Mouse (Mus musculus) cerebellum, adult 11-12 months (tissue): ENCODE results near the gene Plch1.
A peak's percentile ranks its signal among the peaks of the same experiment; 100 is the strongest.

Experiments used
- DNase-seq: peaks from one replicate; pipeline ENCODE4 v3.0.0; 2022

Plch1 gene

DNA sequence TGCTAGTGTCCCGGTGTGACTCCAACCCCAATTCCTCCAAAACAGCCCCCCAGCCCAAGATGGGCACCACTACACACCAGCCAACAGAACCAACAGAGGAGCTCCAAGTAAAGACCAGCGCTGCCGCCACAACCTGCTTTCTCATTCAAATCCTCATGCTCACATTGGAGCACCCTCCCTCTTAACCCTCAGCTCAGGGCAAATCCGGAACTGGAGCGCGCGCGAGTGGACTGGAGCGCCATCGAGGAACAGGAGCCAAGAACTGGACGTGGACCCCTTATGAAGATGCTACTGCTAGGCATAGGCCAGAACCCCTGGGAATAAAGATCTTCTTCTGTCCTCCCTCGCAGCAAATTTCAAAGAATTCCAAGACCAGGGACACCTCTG, at the start of gene Plch1:
TSS of gene Plch1 (minus strand) at position 164 of the 387 bp plus-strand sequence.
- DNase-seq, result no peak

- peak; percentile 26 for DNase-seq
Observed at GRCm38 (mm10) chr3:63941204-63941850, 42.1 kb upstream of the Plch1 start.

- DNase-seq, result no peak
Observed at GRCm38 (mm10) chr3:63938928-63939327, 39.7 kb upstream of the Plch1 start.

DNA sequence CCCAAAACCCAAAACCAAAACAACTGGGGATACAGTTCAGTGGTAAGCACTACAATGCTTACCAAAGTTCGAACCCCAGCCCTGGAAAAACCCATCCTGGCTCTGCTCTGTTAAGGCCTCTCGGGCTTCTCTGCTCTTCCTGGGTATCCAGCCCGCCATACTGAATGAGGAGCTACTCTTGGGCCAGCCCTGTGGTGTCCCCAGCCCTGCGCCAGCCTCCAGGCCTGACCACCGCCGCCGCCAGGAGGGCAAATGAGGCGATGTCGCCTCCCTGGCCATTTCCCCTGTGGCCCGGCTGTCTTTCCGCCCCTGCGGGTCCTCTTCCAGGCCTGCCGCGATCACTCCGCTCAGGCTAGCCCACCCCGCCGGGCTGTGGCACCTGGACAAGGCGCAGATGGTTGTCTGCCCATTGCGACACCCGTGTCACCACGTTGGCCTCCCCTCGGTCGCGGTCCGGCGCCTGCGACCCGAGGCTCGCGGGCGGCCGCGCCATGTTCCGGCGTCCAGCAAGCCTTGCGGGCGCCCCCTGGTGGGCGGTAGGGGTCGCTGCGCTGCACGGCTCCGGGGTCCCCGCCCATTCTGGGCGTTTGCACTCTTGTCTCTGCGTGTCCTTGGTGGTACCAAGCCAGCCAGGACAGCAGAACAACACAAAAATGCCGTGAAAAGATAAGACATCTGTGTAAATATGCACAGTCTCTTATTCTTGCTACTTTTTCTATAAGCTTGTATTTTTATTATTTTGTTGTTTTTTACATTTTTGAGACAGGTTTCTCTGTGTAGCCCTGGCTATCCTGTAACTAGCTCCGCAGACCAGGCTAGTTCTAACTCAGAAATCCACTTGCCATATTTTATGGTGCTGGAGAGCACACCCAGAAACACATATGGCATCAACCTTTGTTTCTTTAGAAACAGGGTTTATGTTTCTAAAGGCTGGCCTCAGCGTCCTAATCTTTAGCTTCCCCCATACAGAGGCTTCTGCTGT, 29.9 kb upstream of the Plch1 start, which contains the start of gene E130311K13Rik:
TSS of gene E130311K13Rik (minus strand) at position 595 of the 982 bp plus-strand sequence.
- peak; percentile 87 for DNase-seq

- DNase-seq, result no peak
Observed at GRCm38 (mm10) chr3:63919634-63920033, 20.4 kb upstream of the Plch1 start.

DNA sequence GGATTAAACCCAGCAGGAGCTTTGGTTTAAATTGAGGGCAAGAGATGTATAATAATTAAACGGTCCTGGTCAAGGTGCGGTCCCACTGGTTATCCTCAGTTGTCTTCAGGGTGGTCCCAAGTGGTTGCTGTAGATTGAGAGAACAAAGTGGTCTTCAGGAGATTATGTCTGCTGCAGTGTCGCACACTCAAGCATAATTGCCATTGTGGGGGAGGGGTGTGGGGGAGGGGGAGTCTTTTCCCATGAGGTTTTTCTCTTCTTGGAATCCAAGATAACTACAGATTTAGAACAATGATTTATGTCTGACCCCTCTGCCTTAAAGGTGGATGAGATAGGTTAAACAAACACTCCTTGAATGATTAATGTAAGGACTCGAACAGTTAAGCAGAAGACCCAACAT, 11.0 kb upstream of the Plch1 start:
- no peak for DNase-seq

- no peak for DNase-seq
Observed at GRCm38 (mm10) chr3:63905241-63905640, 6.0 kb upstream of the Plch1 start.

GRCm38 (mm10) chr3:63904157-63904556, 4.9 kb upstream of the Plch1 start:
- DNase-seq, result no peak

DNA sequence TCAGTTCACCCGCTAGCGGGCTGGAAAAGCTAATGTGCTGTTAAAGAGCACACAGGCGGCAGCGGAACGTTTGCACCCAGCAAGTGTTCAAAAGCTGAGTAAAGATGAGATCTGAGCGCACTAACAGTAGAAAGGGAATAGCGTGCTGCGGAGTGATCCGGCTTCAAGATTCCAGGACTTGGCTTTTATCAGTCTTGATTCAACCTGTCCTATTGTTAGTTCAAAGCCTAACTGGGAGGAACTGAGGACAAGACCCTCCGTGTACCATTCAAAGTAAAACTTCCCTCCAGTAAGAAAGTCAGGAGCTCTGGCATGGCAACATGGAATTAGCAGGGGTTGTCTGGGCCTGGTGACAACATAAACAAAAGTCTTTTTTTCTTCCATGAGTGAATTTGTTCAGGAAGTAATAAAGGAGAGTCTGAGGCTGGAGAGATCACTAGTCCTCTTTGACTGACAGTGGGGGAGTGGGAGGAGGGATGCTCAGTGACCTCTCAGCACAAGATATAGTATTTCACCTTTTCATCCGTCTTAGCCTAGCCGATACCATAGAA, 824 bp upstream of the Plch1 start:
- no peak for DNase-seq

GRCm38 (mm10) chr3:63898581-63899308, 527 bp downstream of the Plch1 start:
- peak; percentile 45 for DNase-seq

DNA sequence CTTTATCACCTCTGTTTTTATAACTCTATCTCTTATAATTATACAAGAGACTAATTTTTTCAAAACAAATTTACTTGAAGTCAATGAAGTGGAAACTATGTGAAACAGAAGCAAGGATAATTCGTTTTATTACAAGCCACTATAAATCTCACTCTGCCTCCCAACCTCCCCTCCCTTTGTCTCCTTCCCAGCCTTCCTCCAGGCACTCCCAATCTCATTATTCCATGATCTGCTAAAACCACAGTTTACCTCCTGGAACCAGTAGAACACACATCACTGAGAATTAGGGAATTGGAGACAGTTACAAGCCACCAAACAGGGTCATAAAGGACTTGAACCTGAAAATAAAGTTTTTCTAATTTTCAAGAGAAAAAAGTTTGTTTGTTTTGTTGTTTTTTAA, 2.1 kb downstream of the Plch1 start:
- no peak for DNase-seq

DNA sequence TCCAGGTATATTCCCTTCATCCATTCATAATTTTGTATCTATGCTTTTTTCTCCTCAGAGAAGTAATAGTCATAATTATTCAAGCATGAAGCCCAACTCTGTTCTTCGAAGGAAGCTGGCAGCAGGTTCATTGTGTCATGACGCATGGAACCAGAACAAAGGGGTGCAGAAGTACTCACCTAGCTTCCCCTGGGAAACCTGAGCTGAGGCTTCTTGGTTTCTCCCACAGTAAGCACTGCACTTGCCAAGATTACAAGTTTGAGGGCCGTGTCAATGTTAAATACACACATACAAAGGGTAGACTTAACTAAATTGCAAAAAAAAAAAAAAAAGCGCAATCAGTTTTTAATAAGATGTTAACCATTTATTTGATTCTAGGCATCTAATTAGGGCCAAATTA, 3.0 kb downstream of the Plch1 start:
- DNase-seq, result no peak

DNA sequence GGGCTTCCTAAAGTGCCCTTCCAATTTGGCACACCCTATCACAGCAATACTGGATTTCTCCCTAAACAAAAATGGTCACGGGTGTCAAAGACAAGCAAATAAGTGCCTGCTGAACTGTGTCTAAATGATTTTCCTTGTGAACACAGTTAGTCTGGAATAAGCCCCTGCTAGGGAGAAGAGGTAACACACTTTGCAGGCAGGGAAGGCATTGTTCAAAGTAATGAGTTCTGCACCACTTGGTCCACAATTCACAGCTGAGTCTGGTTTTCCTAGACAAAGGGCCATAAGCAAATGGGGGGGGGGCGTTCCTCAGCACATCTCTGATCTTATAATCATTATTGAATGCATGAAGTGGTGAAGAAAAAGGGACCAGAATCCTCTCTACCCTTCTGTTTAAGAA, 3.5 kb downstream of the Plch1 start:
- DNase-seq, result no peak

DNA sequence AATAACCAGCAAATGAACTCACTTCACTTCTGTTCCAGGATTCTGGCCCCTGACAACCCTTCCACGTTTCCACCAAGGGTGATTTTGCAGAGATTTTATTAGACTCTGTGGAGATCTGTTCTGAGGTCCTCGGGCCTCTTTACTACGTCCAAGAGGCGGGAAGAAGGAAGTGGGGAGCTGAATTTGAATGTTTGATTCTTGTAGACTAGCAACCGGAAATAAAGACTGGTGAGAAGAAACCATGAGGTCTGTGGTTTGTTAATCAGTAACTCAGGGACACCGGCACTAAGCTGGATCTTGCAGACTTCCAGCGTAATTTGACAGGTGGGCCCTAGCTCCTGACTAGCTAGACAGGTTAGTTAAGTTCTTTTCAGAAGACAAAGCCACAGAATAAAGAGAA, 5.6 kb downstream of the Plch1 start:
- DNase-seq, result no peak

GRCm38 (mm10) chr3:63892154-63892553, 7.1 kb downstream of the Plch1 start:
- DNase-seq, result no peak

GRCm38 (mm10) chr3:63881065-63881464, 18.2 kb downstream of the Plch1 start:
- DNase-seq, result no peak

DNA sequence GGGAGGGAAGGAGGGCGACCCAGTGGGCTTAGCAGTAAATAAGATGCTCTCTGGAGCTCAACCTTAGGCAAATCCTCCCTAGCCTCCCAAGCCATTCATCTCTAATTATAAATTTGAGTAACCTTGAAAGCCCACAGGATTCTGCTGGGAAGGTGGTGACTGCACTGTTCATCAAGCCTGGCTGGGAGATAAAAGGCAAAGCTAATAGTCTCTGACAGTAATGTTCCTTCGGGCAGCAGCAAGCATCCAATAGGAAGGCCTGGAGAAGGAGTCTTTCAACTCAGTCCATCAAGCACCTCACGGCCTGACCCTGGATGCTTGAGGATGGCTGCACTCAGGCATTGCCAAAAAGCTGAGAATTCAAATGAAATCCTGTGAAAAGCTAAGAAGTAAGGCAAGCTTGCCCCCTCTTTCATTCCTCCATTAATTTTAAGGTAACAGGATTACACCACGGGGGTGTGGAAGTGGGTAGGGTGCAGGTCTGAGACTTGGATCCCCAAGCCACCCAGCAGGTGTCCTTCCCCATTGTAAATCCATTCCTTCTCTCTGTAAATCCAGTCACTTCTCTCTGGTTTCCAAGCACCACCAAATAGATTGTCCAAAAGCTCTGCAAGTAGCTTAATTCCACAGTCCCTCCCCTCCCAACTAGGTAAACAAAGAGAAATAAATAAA, 20.1 kb downstream of the Plch1 start:
- DNase-seq, result no peak

GRCm38 (mm10) chr3:63872818-63873217, 26.5 kb downstream of the Plch1 start:
- no peak for DNase-seq

DNA sequence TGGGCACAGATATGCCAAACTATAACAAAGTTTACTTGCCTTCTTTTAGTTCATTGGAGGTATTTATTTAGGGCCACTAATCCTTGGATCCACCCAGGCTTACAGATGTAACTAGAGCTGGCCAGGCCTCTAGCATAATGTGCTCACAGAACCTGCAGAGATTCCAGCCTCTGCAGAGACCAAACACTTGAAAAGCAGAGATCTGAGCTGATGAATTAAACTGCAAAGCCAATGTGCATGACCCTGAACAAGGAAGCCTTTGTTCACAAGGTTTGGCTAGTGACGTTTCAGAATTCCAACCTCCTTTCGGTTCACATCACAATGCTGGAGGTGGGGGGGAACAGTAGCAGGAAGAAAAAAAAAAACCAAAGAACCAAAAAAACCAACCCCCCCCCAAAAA, 28.0 kb downstream of the Plch1 start:
- DNase-seq, result no peak

DNA sequence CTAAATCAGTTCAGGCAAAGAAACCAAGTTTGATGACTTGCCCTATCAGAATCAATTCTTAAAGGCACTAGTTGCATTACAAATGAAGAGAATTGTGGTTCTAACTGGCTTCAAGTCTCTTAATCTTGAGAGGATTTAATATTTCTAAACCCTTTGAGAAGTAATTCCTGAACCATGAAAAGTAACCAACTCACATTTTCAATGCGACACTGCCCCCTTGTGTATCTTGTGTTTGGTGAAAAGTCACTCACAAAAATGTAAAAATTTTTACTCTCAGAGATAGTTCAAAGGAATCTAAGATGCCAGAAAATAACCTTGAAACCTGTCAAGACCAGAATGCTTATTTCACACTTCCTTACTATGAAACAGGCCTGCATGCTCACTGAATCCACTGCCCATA, 31.0 kb downstream of the Plch1 start:
- DNase-seq, result no peak

DNA sequence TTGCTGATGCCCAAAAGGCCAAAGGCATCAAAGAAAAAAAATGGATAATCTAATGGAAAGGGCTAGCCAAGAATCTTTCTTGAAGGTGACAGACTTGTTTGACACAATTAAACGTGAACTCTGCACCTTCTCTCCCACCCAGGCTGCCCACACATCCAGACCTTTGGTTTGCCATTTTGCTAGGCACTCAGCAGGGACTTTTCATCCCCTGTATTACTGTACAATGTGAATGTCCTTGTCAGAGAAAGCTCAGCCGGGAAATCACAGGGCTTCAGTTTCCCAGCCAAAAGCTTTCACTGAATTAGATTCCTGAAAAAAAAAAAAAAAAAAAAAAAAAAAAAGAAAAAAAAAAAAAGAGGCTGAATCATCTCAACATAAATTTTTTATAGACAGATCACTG, 34.2 kb downstream of the Plch1 start:
- no peak for DNase-seq

DNA sequence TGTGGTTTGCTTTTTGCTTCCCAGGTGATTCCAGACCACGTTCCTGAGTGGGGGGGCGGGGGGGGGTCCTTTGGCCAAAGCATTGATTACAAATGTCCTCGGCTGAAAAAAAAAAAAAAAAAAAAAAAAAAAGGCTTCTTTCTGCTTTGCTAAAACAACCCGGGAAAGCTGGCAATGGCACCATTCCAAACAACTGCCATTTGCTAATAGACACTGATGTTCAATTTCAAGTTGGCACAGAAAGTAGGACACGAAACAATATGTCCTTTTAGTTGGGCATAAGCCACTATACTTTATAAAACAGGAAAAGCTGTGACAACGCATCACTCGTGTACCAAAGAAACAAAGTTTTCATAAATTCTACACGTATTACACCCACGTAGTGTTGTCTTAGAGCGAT, 36.6 kb downstream of the Plch1 start:
- no peak for DNase-seq

- no peak for DNase-seq
Observed at GRCm38 (mm10) chr3:63852828-63853227, 46.4 kb downstream of the Plch1 start.
